Mouse (Mus musculus) splenic B cell, adult 2 months (primary cell): ENCODE results near the gene Zfp385a.

Experiments used
- DNase-seq: peaks from one replicate; pipeline ENCODE4 v3.0.0-alpha.2; 2011; ENCODE audit warnings: low read depth, low spot score
- H3K27me3 ChIP-seq: 2 replicates; pipeline ENCODE4 v1.6.1; 2012; ENCODE audit warnings: mild to moderate bottlenecking, low read length, moderate library complexity, mixed read lengths; ENCODE audit not compliant: control insufficient read depth, poor library complexity, insufficient read depth, severe bottlenecking
- H3K36me3 ChIP-seq: 2 replicates; pipeline ENCODE4 v1.6.1; 2012; ENCODE audit warnings: mild to moderate bottlenecking, low read length, moderate library complexity, mixed read lengths; ENCODE audit not compliant: control insufficient read depth, poor library complexity, insufficient read depth, severe bottlenecking

Gene Zfp385a

DNA sequence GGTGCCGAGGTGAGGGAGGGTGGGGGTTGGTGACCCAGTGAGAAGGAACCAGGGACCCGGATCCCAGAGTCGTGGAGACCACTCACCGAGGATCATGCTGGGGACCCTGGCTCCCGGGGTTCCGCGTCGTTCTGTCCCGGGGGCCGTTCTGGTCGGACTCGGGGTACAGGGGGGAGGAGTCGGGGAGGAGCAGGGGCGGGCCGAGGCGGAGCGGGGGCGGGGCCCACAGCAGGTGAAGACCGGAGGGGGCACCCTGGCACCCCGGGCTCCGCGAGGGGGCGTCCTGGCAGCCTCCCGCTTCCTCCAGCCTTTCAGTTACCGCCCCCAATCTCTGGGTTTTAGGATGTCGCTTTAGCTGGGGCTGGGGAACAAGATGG lies at the start of gene Zfp385a:
Gene Zfp385a, minus strand, starts transcription at position 133 of the 377 bp plus-strand sequence.
- no peaks in the 10 kb centered on the region for H3K36me3 ChIP-seq
- DNase-seq, result peak; percentile 81
- no peaks in the 10 kb centered on the region for H3K27me3 ChIP-seq

- Histone ChIP-seq H3K36me3 (no peaks in the 10 kb centered on the region), H3K27me3 (no peaks in the 10 kb centered on the region)
- peak; percentile 57 for DNase-seq
Measured at GRCm38 (mm10) chr15:103388556-103389145, 48.8 kb upstream of the Zfp385a start.

GRCm38 (mm10) chr15:103383771-103384488 lies 44.0 kb upstream of the Zfp385a start:
- no peaks in the 10 kb centered on the region for H3K36me3 ChIP-seq
- DNase-seq, result no peak
- H3K27me3 ChIP-seq, result no peaks in the 10 kb centered on the region

DNA sequence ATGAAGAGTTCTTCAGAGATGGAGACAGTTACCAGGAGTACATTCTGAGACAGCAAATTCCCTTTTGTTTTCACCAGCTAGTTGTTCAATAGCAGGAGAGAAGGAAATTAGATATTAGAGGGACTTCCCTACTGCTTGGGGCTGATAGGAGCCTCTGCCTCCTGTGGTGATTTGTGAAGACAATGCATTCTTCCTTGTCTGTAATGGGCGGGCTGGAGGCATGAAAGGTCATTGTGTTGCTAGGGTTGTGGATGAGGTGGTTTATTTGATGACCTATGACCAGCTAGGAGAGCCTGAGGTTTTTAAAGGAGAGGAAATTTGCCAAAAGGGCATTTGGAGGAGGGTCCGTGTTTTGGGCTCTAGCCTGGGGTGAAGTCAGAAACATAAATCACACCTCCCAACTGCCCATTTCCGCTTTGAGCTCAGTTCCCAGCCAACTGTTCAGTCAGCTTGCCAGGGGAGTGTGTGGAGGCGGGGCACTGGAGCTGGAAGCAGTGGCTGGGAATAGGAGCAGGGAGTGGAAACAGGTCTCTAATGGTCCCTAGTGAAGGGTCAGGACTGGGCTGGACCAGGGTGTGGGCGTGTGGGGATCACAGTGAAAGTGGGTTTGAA lies 43.0 kb upstream of the Zfp385a start:
- no peak for DNase-seq
- Histone ChIP-seq H3K36me3 (no peaks in the 10 kb centered on the region), H3K27me3 (no peaks in the 10 kb centered on the region)

DNA sequence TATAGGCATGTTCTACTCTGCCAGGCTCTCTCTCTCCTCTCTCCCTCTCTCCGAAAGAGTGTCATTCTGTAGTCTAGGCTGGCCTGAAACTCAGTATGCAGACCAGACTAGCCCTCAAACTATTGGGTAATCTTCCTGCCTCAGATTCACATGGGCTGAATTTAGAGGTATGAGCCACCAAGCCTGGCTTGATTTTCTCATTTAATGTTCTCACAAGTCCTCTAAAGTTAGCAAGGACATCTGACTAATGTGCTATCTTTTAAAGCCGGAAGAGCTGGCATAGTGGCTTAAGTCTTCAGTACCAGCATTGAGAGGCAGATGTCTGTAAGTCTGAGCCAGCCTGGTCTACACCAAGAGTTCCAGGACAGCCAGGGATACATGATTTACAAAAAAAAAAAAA lies 42.2 kb upstream of the Zfp385a start:
- no peaks in the 10 kb centered on the region for H3K36me3 ChIP-seq
- H3K27me3 ChIP-seq, result no peaks in the 10 kb centered on the region
- DNase-seq, result no peak

GRCm38 (mm10) chr15:103378665-103379356 lies 38.9 kb upstream of the Zfp385a start:
- no peaks in the 10 kb centered on the region for H3K36me3 ChIP-seq
- no peaks in the 10 kb centered on the region for H3K27me3 ChIP-seq
- no peak for DNase-seq

GRCm38 (mm10) chr15:103377752-103378664 lies 38.1 kb upstream of the Zfp385a start:
- H3K36me3 ChIP-seq, result no peaks in the 10 kb centered on the region
- no peak for DNase-seq
- H3K27me3 ChIP-seq, result no peaks in the 10 kb centered on the region

DNA sequence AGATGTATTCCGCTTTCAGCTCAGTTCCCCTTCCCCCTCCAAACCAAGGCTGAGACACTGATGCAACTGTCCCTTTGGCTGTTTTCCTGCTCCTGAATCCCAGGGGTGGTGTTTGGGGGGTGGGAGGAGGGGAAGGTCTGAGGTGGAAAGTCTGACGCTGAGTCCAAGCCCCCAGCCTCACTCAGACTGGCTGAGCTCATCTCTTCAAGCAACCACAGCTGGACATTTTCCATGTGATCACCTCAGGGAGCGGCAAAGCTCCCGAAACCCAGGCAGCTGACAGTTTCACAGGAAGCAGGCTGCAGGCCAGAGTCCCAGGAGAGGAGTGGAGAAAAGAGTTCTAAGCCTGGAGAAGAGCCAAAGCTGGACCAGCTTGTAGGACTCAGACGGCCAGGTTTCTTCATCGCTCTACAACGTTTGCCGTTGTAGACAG lies 37.0 kb upstream of the Zfp385a start:
- H3K27me3 ChIP-seq, result no peaks in the 10 kb centered on the region
- no peaks in the 10 kb centered on the region for H3K36me3 ChIP-seq
- no peak for DNase-seq

- no peak for DNase-seq
- Histone ChIP-seq H3K36me3 (no peaks in the 10 kb centered on the region), H3K27me3 (no peaks in the 10 kb centered on the region)
Measured at GRCm38 (mm10) chr15:103375112-103375800, 35.4 kb upstream of the Zfp385a start.

- Histone ChIP-seq H3K36me3 (no peaks in the 10 kb centered on the region), H3K27me3 (no peaks in the 10 kb centered on the region)
- no peak for DNase-seq
Measured at GRCm38 (mm10) chr15:103372461-103372860, 32.6 kb upstream of the Zfp385a start.

- no peaks in the 10 kb centered on the region for H3K36me3 ChIP-seq
- DNase-seq, result no peak
- no peaks in the 10 kb centered on the region for H3K27me3 ChIP-seq
Measured at GRCm38 (mm10) chr15:103371741-103372140, 31.8 kb upstream of the Zfp385a start.

- Histone ChIP-seq H3K36me3 (no peaks in the 10 kb centered on the region), H3K27me3 (no peaks in the 10 kb centered on the region)
- no peak for DNase-seq
Measured at GRCm38 (mm10) chr15:103371208-103371607, 31.3 kb upstream of the Zfp385a start.

GRCm38 (mm10) chr15:103370462-103370861 lies 30.6 kb upstream of the Zfp385a start:
- H3K36me3 ChIP-seq, result no peaks in the 10 kb centered on the region
- no peak for DNase-seq
- no peaks in the 10 kb centered on the region for H3K27me3 ChIP-seq

DNA sequence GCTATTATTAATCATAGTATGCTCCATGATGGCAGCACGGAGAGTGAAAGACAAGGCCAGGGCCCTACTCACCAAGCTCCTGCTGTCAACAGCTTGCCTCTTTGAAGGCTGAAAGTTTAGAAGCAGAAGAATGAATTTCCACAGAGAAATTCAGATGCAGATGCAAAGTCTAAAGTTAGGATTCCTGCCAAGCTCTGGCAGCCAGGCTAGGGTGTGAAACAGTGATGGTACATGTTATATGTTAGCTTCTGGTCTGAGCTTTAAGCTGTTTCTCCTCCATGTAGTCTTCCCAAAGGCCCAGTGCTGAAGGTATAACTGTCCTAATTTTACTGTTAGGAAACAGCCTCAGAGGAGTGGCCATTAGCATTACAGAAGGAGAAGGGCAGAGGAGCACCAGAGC lies 29.2 kb upstream of the Zfp385a start:
- DNase-seq, result no peak
- no peaks in the 10 kb centered on the region for H3K36me3 ChIP-seq
- no peaks in the 10 kb centered on the region for H3K27me3 ChIP-seq
